Mouse (Mus musculus): ENCODE data around the gene Gpc3. TPM values are rescaled to one million over a fixed set of nuclear protein-coding genes. Genes with fewer than 3 reads are reported as not detected.

The Gpc3 gene
- polyA plus RNA-seq, 1 experiment from 2014 or later = 459 TPM

- Histone ChIP-seq H3K4me1 (ENCODE audit: insufficient read depth) (no peaks in the 10 kb centered on the region), H3K27me3 (ENCODE audit: insufficient read depth, low read length) (no peaks in the 10 kb centered on the region), H3K36me3 (replicated peaks; ENCODE audit: insufficient read depth, low read length) (no peaks in the 10 kb centered on the region), H3K27ac (ENCODE audit: low read depth) (no peak overlapping the region), H3K4me3 (ENCODE audit: low read depth, low read length) (no peak overlapping the region), H3K9me3 (ENCODE audit: low read length) (no peaks in the 10 kb centered on the region), H3K4me2 (ENCODE audit: low read depth, low read length) (no peak overlapping the region), H3K9ac (replicated peaks) (no peak overlapping the region)
- TF ChIP-seq EP300 (IDR thresholded peaks at IDR 0.05; ENCODE audit: low read depth) = no peak
- no peak for TF ChIP-seq CTCF (IDR thresholded peaks at IDR 0.05; ENCODE audit: low read depth)
- WGBS (ENCODE audit: insufficient replicate concordance) = 61% methylated on average over 7 of the region's 7 CpGs
- ATAC-seq = no peak
- no peak for DNase-seq
Measured at GRCm38 (mm10) chrX:52231984-52232383, 381.8 kb downstream of the Gpc3 start.

- no peak overlapping the region for H3K9ac ChIP-seq (replicated peaks)
- no peaks in the 10 kb centered on the region for H3K27me3 ChIP-seq (ENCODE audit: insufficient read depth, low read length)
- H3K4me3 ChIP-seq (ENCODE audit: low read depth, low read length) = no peak overlapping the region
- H3K27ac ChIP-seq (ENCODE audit: low read depth) = no peak overlapping the region
- no peak for ATAC-seq
- H3K4me1 ChIP-seq (ENCODE audit: insufficient read depth) = no peaks in the 10 kb centered on the region
- no peak overlapping the region for H3K4me2 ChIP-seq (ENCODE audit: low read depth, low read length)
- WGBS (ENCODE audit: insufficient replicate concordance) = 68% methylated on average over 4 of the region's 4 CpGs
- no peak for TF ChIP-seq EP300 (IDR thresholded peaks at IDR 0.05; ENCODE audit: low read depth)
- TF ChIP-seq CTCF (IDR thresholded peaks at IDR 0.05; ENCODE audit: low read depth) = no peak
- no peaks in the 10 kb centered on the region for H3K9me3 ChIP-seq (ENCODE audit: low read length)
- DNase-seq = no peak
- H3K36me3 ChIP-seq (replicated peaks; ENCODE audit: insufficient read depth, low read length) = no peaks in the 10 kb centered on the region
Measured at GRCm38 (mm10) chrX:52230711-52231110, 383.0 kb downstream of the Gpc3 start.

MicroRNAs encoded within 50 kb of the gene (microRNA counts, 519-probe panel; counts per million panel counts)
- not detected for microRNA mmu-miR-717

Small RNAs within 50 kb of the gene (microRNA-seq; reads per million reads assigned to microRNA genes)
- not detected for gene Mir6384
- not detected for gene Mir717

Other genes starting within 250 kb of the Gpc3 start
- 0.09 and 0.29 TPM in 2 replicates for gene Ccdc160, start 177.2 kb upstream of the Gpc3 start, polyA plus RNA-seq (2015; fragmentation: Nextera tagmentation; extraction: Ambion mirVana)